Mouse (Mus musculus): ENCODE results near the gene Ppt2.

The Ppt2 gene

GRCm38 (mm10) chr17:34627943-34628643 lies at the start of gene Ppt2:
Gene Ppt2, minus strand, starts transcription at chr17:34628510.
- no peak; the same call in 1 of the 2 replicates for ATAC-seq (ENCODE audit: insufficient number of reproducible peaks, low FRiP score, low TSS enrichment)

DNA sequence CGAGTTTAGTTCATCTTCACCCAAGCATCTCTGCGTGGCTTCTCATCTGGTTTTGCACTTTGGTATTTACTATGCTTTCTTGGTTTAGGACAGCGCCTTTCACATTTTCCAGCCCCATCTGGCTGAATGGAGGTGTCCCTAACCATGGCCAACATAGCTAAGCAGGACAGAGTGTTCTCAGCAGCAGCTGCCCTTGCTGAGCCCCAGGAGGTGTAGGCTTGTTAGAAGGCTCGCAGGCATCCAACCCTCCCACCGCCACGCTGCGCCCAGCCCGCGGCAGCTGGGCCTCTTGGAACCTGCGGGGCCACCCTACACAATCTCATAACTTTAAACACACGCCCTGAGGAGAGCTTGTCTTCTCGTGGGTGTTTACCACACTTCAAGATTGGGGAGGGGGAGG lies 48.4 kb upstream of the Ppt2 start:
- no peak for ATAC-seq (ENCODE audit: insufficient number of reproducible peaks, low FRiP score, low TSS enrichment)

- ATAC-seq (ENCODE audit: insufficient number of reproducible peaks, low FRiP score, low TSS enrichment) = no peak
Observed at GRCm38 (mm10) chr17:34676093-34676460, 47.8 kb upstream of the Ppt2 start.

DNA sequence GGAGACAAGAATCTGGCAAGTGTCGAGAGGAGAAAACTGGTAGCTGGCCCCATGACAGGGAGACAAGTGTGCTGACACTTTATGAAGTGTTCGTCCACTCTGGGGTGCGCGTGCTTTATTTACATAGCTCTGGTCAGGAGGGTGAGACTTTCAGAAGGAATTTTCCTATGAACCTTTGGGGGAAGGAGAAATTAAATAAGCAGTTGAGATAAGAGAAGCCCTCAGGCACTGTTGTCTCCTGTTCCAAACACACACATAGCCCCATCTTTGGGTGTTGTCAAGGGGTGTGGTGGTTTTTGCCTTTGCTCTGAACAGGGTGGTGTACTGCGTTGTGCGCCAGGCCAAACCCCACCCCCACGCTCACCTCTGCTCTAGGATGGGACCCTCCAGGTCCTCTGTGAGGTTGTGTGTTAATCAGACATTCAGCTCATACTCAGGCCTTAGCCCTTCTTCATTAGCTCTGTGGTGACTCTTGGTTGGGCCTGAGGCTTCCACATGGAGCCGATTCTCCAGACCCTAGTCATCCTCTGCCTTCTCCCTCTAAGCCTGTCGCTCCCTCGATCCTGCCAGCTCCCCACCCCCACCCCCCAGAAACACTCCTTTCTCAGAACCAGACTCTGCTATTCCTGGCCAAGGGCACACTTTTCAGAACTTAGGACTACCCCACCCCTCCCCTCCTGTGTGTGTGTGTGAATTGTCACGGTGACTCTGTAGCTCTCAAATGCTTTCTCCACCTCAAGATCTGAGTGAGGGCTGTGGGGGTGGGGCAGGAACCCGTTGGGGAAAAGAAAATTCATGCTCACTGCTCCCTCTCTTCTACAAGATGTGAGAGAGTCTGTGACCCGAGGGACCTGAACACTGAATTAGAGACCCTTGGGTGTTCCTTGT lies 47.1 kb upstream of the Ppt2 start:
- ATAC-seq (ENCODE audit: insufficient number of reproducible peaks, low FRiP score, low TSS enrichment) = no peak

DNA sequence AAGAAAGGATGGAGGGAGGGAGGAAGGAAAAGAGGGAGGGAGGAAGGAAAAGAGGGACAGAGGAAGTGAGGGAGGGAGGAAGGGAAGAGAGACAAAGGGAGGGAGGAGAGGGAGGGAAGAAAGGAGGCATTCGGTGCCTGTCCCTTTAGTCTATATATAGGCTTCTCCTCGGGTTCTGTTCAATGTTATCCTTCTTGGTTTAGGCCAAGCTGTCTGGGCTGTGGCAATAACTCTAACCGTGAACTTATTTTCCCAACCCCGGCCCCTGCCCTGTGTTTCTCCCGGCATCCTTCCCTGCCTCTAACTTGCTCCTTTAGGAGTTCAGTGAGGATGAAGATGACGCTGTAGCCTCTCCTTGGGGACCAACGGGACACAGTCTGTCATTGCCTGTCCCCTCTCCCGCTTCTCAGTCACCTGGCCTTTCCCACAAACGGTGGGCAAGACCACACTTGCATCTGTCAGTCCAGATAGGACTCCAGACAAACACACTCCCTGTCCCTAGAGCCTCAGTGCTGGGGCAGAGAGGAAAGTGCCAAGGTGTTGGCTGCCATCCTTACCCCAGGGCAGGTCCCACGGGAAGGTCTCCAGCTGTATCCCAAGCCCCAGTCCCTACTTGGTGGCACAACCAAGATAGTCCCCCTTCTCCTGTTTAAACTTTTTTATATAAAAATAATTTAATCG lies 46.4 kb upstream of the Ppt2 start:
- no peak for ATAC-seq (ENCODE audit: insufficient number of reproducible peaks, low FRiP score, low TSS enrichment)

DNA sequence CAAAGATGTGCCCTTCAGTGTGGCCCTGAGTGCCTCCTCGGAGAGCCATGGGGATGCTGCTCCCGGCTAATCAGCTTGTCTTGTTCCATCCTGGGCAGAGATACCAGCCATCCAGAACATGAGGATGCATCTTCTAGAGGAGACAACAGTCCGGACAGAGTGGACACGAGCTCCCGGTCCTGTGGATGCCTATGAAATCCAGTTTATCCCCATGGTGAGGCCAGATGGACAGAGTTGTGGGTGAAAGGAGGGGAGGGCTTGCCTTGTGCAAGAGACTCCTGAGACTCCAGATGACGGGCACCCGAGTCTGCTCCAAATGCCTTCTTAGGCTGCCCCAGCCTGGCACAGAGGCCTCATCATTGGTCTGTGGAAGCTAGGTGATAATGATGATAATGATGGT lies 44.8 kb upstream of the Ppt2 start:
- ATAC-seq (ENCODE audit: insufficient number of reproducible peaks, low FRiP score, low TSS enrichment) = no peak

DNA sequence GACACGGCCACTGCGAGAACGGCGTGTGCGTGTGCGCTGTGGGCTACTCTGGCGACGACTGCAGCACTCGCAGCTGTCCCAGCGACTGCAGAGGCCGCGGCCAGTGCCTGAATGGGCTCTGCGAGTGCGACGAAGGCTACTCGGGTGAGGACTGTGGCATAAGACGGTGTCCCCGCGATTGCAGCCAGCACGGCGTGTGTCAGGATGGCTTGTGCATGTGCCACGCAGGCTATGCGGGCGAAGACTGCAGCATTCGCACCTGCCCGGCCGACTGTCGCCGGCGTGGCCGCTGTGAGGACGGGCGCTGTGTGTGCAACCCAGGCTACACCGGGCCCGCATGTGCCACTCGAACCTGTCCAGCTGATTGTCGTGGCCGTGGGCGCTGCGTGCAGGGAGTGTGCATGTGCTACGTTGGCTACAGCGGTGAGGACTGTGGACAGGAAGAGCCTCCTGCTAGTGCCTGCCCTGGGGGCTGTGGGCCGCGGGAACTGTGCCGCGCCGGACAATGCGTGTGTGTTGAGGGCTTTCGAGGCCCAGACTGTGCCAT lies 44.0 kb upstream of the Ppt2 start:
- ATAC-seq (ENCODE audit: insufficient number of reproducible peaks, low FRiP score, low TSS enrichment) = no peak

- no peak for ATAC-seq (ENCODE audit: insufficient number of reproducible peaks, low FRiP score, low TSS enrichment)
Observed at GRCm38 (mm10) chr17:34671151-34672066, 43.1 kb upstream of the Ppt2 start.

GRCm38 (mm10) chr17:34670235-34670634 lies 41.9 kb upstream of the Ppt2 start, which contains the start of gene Tnxb:
Gene Tnxb, plus strand, starts transcription at chr17:34670535.
- no peak for ATAC-seq (ENCODE audit: insufficient number of reproducible peaks, low FRiP score, low TSS enrichment)

DNA sequence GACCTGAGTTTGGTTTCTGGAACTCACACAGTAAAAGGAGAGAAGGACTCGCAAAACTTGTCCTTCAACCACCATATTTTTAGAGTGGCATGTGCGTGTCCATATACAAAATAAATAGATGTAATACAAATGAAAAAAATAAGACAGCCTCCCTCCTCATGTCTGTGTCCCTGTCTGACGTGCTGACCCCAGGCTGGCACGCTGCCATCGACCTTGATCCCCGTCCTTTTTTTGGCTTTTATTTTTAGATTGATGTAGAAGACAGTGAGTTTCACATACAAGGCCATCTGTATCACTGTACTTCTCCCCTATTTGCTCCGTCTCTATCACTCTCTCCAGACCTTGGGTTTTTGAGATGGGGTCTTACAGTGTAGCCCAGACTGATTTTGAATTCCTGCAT lies 36.2 kb upstream of the Ppt2 start:
- ATAC-seq (ENCODE audit: insufficient number of reproducible peaks, low FRiP score, low TSS enrichment) = no peak

DNA sequence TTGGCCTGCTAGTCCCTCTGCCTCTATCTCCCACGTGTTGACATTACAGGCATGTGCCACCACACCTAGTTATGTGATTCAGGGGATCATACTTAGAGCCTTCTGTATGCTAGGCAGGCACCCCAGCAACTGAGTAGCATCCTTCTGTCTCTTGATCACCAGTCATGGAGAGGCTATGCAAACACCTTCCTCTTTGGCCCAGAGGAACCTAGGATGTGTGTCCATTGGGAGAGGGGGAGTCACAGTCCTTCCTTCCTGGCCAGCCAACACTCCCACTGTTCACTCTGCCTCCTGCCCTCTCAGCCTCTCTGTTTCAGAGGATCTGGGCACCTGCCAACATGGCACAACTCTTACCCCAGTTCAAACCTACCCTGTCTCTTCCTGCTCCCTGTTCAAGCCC lies 35.2 kb upstream of the Ppt2 start:
- no peak for ATAC-seq (ENCODE audit: insufficient number of reproducible peaks, low FRiP score, low TSS enrichment)

DNA sequence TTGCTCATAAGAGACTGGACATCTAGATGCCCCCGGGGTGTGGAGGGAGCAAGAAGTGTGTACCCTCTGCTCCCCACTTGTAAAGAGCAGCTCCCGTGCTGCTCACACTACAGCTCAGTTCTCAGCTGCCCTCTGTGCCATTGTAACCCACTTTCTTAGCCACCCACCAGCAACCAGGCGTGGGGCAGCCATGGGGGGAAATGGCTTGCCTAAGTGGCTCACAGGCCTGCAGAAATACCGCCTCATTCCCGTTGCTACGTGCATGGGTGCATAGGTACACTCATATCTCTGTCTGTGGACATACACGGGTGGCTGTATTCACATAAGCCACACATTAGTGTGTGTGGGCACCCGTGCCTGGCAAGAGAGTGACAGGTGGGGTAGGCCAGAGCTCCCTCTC lies 34.7 kb upstream of the Ppt2 start:
- no peak for ATAC-seq (ENCODE audit: insufficient number of reproducible peaks, low FRiP score, low TSS enrichment)

DNA sequence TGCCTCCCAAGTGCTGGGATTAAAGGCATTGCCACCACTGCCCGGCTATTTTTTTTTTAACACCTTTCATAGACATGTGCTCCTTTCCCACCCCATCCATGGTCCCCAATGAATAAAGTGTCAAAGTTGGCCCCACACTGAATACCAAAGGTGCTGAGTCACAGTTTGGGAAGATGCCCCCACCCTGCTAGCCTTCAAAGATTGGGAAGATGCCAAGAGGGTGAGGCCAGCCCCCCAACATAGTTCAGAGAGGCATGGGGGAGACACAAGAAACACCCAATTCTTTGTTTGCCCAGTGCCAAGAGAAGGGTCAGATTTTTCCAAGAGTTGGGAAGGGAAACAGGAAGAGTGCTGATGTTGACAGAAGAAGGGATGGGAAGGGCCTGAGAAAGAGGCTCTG lies 34.2 kb upstream of the Ppt2 start:
- no peak for ATAC-seq (ENCODE audit: insufficient number of reproducible peaks, low FRiP score, low TSS enrichment)

- no peak for ATAC-seq (ENCODE audit: insufficient number of reproducible peaks, low FRiP score, low TSS enrichment)
Observed at GRCm38 (mm10) chr17:34661121-34661591, 32.8 kb upstream of the Ppt2 start.

- ATAC-seq (ENCODE audit: insufficient number of reproducible peaks, low FRiP score, low TSS enrichment) = no peak
Observed at GRCm38 (mm10) chr17:34660259-34660820, 32.0 kb upstream of the Ppt2 start.

DNA sequence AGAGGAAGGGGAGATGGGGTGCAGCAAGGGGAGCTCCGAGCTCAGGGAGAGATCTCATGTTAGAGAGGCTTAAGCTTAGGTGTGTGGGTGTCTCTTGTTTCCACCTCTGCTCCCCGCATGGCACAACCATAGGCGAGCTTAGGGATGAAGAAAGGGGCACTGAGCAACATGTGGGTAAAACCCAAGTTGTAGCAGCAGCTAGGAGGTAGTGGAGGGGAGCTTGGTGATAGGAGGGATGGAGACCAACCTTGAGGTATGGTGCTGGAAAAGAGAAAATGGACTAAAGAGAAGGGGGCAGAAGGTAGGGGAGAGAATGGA lies 31.5 kb upstream of the Ppt2 start:
- no peak for ATAC-seq (ENCODE audit: insufficient number of reproducible peaks, low FRiP score, low TSS enrichment)

- no peak for ATAC-seq (ENCODE audit: insufficient number of reproducible peaks, low FRiP score, low TSS enrichment)
Observed at GRCm38 (mm10) chr17:34659181-34659896, 31.0 kb upstream of the Ppt2 start.

DNA sequence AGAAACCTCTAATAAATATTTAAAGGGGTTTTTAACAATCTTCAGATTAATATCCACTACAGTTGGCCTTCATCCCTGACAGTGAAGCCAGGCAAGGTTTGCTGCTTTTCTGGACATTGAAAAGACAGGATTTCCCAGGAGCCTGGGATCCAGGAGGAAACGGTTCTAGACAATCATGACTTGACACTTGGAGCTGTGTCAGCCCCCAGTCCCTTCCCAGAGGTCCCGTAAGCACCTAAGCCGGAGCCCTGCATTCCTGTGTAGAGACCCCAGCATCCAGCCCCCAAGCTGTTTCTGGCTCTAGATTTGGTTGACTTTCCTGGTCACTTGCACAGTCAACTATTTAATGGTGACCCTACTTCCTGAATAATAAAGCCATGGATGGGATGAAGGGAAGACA lies 30.3 kb upstream of the Ppt2 start:
- ATAC-seq (ENCODE audit: insufficient number of reproducible peaks, low FRiP score, low TSS enrichment) = no peak

DNA sequence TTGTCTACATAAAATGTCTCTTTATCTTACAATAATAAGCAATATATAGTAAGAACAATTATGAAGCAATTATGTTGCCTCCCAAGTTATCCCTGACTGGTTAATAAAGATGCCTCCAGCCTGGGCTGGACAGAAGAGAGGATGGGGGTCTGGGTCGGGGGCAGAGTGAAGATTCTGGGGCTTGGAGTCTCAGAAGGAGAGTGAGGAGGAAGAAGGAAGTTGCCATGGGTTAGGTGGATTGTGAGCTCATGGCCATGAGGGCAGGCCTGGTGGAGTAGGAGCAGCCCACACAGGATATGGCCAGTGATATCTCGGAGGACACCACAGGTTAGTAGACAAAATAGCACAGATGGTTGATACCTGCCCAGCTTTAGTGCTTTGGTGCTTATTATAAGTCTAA lies 29.8 kb upstream of the Ppt2 start:
- ATAC-seq (ENCODE audit: insufficient number of reproducible peaks, low FRiP score, low TSS enrichment) = no peak

Measured in cerebellum, adult (tissue).